Mouse (Mus musculus): ENCODE data around the gene Hs3st5. TPM values are rescaled to one million over a fixed set of nuclear protein-coding genes. Genes with fewer than 3 reads are reported as not detected.

Hs3st5 gene
- not detected in 2 replicates for polyA plus RNA-seq (2012; ENCODE audit: insufficient read depth, insufficient read length, low replicate concordance, missing spikeins)

- under 1% methylated on average over 71 of the region's 71 CpGs for WGBS
- TF ChIP-seq POLR2A (IDR thresholded peaks at IDR 0.05; ENCODE audit: insufficient read depth, low read depth, low read length) = no peak
- TF ChIP-seq CTCF (IDR thresholded peaks at IDR 0.05; ENCODE audit: insufficient read depth, low read depth, low read length) = no peak
- Histone ChIP-seq H3K4me1 (ENCODE audit: control insufficient read depth, insufficient read depth, low read length) (peaks cover 10% of the 10 kb centered on the region), H3K27ac (ENCODE audit: insufficient read depth, low read depth, low read length) (peak within 1 kb of the TSS; percentile 32), H3K4me3 (ENCODE audit: insufficient read depth, low read depth, low read length) (peak within 1 kb of the TSS; percentile 67)
These were observed at the start of gene Hs3st5 for GRCm38 (mm10) chr10:36506727-36507555. Gene Hs3st5 (plus strand): TSS chr10:36506814.

- no peak for TF ChIP-seq POLR2A (IDR thresholded peaks at IDR 0.05; ENCODE audit: insufficient read depth, low read depth, low read length)
- no peak for TF ChIP-seq CTCF (IDR thresholded peaks at IDR 0.05; ENCODE audit: insufficient read depth, low read depth, low read length)
- 95% methylated on average over 3 of the region's 3 CpGs for WGBS
- no peak overlapping the region for H3K4me3 ChIP-seq (ENCODE audit: insufficient read depth, low read depth, low read length)
- H3K27ac ChIP-seq (ENCODE audit: insufficient read depth, low read depth, low read length) = no peak overlapping the region
- no peaks in the 10 kb centered on the region for H3K4me1 ChIP-seq (ENCODE audit: control insufficient read depth, insufficient read depth, low read length)
These were observed 38.0 kb upstream of the Hs3st5 start for GRCm38 (mm10) chr10:36468664-36469063.

- TF ChIP-seq POLR2A (IDR thresholded peaks at IDR 0.05; ENCODE audit: insufficient read depth, low read depth, low read length) = no peak
- 83% methylated on average over 3 of the region's 3 CpGs for WGBS
- H3K27ac ChIP-seq (ENCODE audit: insufficient read depth, low read depth, low read length) = no peak overlapping the region
- no peak overlapping the region for H3K4me3 ChIP-seq (ENCODE audit: insufficient read depth, low read depth, low read length)
- H3K4me1 ChIP-seq (ENCODE audit: control insufficient read depth, insufficient read depth, low read length) = no peaks in the 10 kb centered on the region
These were observed 35.5 kb upstream of the Hs3st5 start for GRCm38 (mm10) chr10:36471135-36471534.

GRCm38 (mm10) chr10:36474834-36475233 is 31.8 kb upstream of the Hs3st5 start:
- no peak overlapping the region for H3K4me3 ChIP-seq (ENCODE audit: insufficient read depth, low read depth, low read length)
- WGBS = 80% methylated on average over 3 of the region's 3 CpGs
- no peak for TF ChIP-seq POLR2A (IDR thresholded peaks at IDR 0.05; ENCODE audit: insufficient read depth, low read depth, low read length)
- no peak for TF ChIP-seq CTCF (IDR thresholded peaks at IDR 0.05; ENCODE audit: insufficient read depth, low read depth, low read length)
- no peak overlapping the region for H3K27ac ChIP-seq (ENCODE audit: insufficient read depth, low read depth, low read length)
- no peaks in the 10 kb centered on the region for H3K4me1 ChIP-seq (ENCODE audit: control insufficient read depth, insufficient read depth, low read length)

- 65% methylated on average over 4 of the region's 4 CpGs for whole genome bisulfite sequencing
These were observed 29.1 kb upstream of the Hs3st5 start for GRCm38 (mm10) chr10:36477543-36477942.

GRCm38 (mm10) chr10:36483362-36483761 is 23.3 kb upstream of the Hs3st5 start:
- 33% methylated on average over 2 of the region's 2 CpGs for WGBS
- H3K4me3 ChIP-seq (ENCODE audit: insufficient read depth, low read depth, low read length) = no peak overlapping the region
- TF ChIP-seq CTCF (IDR thresholded peaks at IDR 0.05; ENCODE audit: insufficient read depth, low read depth, low read length) = no peak
- no peak for TF ChIP-seq POLR2A (IDR thresholded peaks at IDR 0.05; ENCODE audit: insufficient read depth, low read depth, low read length)
- H3K27ac ChIP-seq (ENCODE audit: insufficient read depth, low read depth, low read length) = no peak overlapping the region
- no peaks in the 10 kb centered on the region for H3K4me1 ChIP-seq (ENCODE audit: control insufficient read depth, insufficient read depth, low read length)

More at GRCm38 (mm10) chr10:36477543-36477942, 29.1 kb upstream of the Hs3st5 start:
- TF ChIP-seq CTCF (IDR thresholded peaks at IDR 0.05; ENCODE audit: insufficient read depth, low read depth, low read length) (no peak), POLR2A (IDR thresholded peaks at IDR 0.05; ENCODE audit: insufficient read depth, low read depth, low read length) (no peak)
- H3K4me1 ChIP-seq (ENCODE audit: control insufficient read depth, insufficient read depth, low read length) = no peaks in the 10 kb centered on the region
- H3K27ac ChIP-seq (ENCODE audit: insufficient read depth, low read depth, low read length) = no peak overlapping the region
- H3K4me3 ChIP-seq (ENCODE audit: insufficient read depth, low read depth, low read length) = no peak overlapping the region

- WGBS = 81% methylated on average over 3 of the region's 3 CpGs
These were observed 22.6 kb upstream of the Hs3st5 start for GRCm38 (mm10) chr10:36484011-36484410.

GRCm38 (mm10) chr10:36484728-36485300 is 21.8 kb upstream of the Hs3st5 start:
- Histone ChIP-seq H3K27ac (ENCODE audit: insufficient read depth, low read depth, low read length) (no peak overlapping the region), H3K4me1 (ENCODE audit: control insufficient read depth, insufficient read depth, low read length) (no peaks in the 10 kb centered on the region), H3K4me3 (ENCODE audit: insufficient read depth, low read depth, low read length) (no peak overlapping the region)
- TF ChIP-seq CTCF (IDR thresholded peaks at IDR 0.05; ENCODE audit: insufficient read depth, low read depth, low read length) (no peak), POLR2A (IDR thresholded peaks at IDR 0.05; ENCODE audit: insufficient read depth, low read depth, low read length) (no peak)
- WGBS = 94% methylated on average over 1 of the region's 1 CpGs

More at GRCm38 (mm10) chr10:36484011-36484410, 22.6 kb upstream of the Hs3st5 start:
- H3K4me3 ChIP-seq (ENCODE audit: insufficient read depth, low read depth, low read length) = no peak overlapping the region
- TF ChIP-seq CTCF (IDR thresholded peaks at IDR 0.05; ENCODE audit: insufficient read depth, low read depth, low read length) = no peak
- TF ChIP-seq POLR2A (IDR thresholded peaks at IDR 0.05; ENCODE audit: insufficient read depth, low read depth, low read length) = no peak
- H3K4me1 ChIP-seq (ENCODE audit: control insufficient read depth, insufficient read depth, low read length) = no peaks in the 10 kb centered on the region
- H3K27ac ChIP-seq (ENCODE audit: insufficient read depth, low read depth, low read length) = no peak overlapping the region

- H3K4me1 ChIP-seq (ENCODE audit: control insufficient read depth, insufficient read depth, low read length) = no peaks in the 10 kb centered on the region
- H3K27ac ChIP-seq (ENCODE audit: insufficient read depth, low read depth, low read length) = no peak overlapping the region
- TF ChIP-seq POLR2A (IDR thresholded peaks at IDR 0.05; ENCODE audit: insufficient read depth, low read depth, low read length) (no peak), CTCF (IDR thresholded peaks at IDR 0.05; ENCODE audit: insufficient read depth, low read depth, low read length) (no peak)
- H3K4me3 ChIP-seq (ENCODE audit: insufficient read depth, low read depth, low read length) = no peak overlapping the region
- WGBS = 74% methylated on average over 1 of the region's 1 CpGs
These were observed 13.0 kb upstream of the Hs3st5 start for GRCm38 (mm10) chr10:36493566-36493965.
